Mouse (Mus musculus) C2C12 (cell line): Measurements from ENCODE around the gene Slc4a5.

Source experiments
- CEBPB ChIP-seq: IDR thresholded peaks from one replicate; pipeline ENCODE4 v1.6.1; 2011; ENCODE audit warnings: low read depth, mild to moderate bottlenecking, control low read depth, moderate library complexity
- CTCF ChIP-seq: IDR thresholded peaks from one replicate; pipeline ENCODE4 v1.5.1; 2011; ENCODE audit not compliant: control insufficient read depth, insufficient read depth, insufficient read length
- FOSL1 ChIP-seq: IDR thresholded peaks from one replicate; pipeline ENCODE4 v1.8.0; 2011; ENCODE audit warnings: mild to moderate bottlenecking, low read length; ENCODE audit not compliant: poor library complexity, insufficient read depth, severe bottlenecking
- MAX ChIP-seq: IDR thresholded peaks from one replicate; pipeline ENCODE4 v1.6.1; 2011; ENCODE audit warnings: mild to moderate bottlenecking, control low read depth
- MYOD1 ChIP-seq: IDR thresholded peaks from one replicate; pipeline ENCODE4 v1.6.1; 2011; ENCODE audit warnings: low read depth; ENCODE audit not compliant: control insufficient read depth, insufficient read length
- MYOG ChIP-seq: IDR thresholded peaks from one replicate; pipeline ENCODE4 v1.6.1; 2011; ENCODE audit not compliant: control insufficient read depth, insufficient read length; ENCODE audit errors: extremely low read depth
- USF1 ChIP-seq: IDR thresholded peaks from one replicate; pipeline ENCODE4 v1.6.1; 2011; ENCODE audit warnings: low read depth, mild to moderate bottlenecking, control low read depth, moderate library complexity

DNA sequence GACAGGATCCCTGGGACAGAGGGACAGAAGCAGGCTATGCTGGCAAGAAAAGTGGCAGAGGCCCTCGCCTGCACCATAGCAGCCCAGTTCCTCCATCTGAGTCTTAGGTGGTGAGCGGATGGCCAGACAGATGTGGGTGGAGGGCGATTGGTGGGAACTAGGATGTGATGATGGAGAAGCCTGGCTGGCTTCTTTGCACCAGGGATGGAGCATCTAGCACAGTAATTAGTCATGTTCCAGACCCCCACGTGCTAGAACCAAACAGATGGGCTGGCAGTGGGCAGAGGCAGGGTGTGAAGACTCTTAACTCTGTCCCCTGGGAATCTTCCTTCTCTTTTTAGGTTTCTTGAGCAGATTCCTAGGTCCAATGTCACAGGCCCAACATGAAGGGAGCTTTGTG, 16.3 kb upstream of the Slc4a5 start:
- TF ChIP-seq CTCF (no peak), USF1 (no peak), MAX (no peak), MYOG (no peak), FOSL1 (no peak), MYOD1 (no peak), CEBPB (no peak)
